Mouse (Mus musculus) megakaryocyte, embryonic 14.5 days (primary cell): ENCODE data around the gene Mrgprf.

Source experiments
- FLI1 ChIP-seq: IDR thresholded peaks from 2 replicates; pipeline ENCODE4 v1.6.1; 2012; ENCODE audit warnings: low read length, inconsistent platforms, mixed read lengths
- GATA1 ChIP-seq: IDR thresholded peaks from 3 replicates; pipeline ENCODE4 v1.6.1; 2012; ENCODE audit warnings: mixed read lengths, low read length, inconsistent platforms, borderline replicate concordance

- TF ChIP-seq GATA1 = no peak
- TF ChIP-seq FLI1 = no peak
Measured at GRCm38 (mm10) chr7:145283487-145284187, 17.0 kb upstream of the Mrgprf start, which contains the start of gene Tpcn2.
